Mouse (Mus musculus) small intestine, adult 2 months (tissue): ENCODE measurements around the gene Hivep3.

Source experiments
- CTCF ChIP-seq: fragments of 200-500 bp; IDR thresholded peaks from 2 replicates; pipeline ENCODE4 v1.5.1; 2012; ENCODE audit warnings: low read depth, mild to moderate bottlenecking, control low read depth, inconsistent platforms, low read length, moderate library complexity, mixed read lengths; ENCODE audit not compliant: insufficient replicate concordance, insufficient read length; ENCODE audit errors: extremely low read depth
- POLR2A ChIP-seq: fragments of 200-500 bp; IDR thresholded peaks from 2 replicates; pipeline ENCODE4 v1.6.1; 2012; ENCODE audit warnings: low read depth, mild to moderate bottlenecking, control low read depth, inconsistent platforms, low read length, moderate library complexity

GRCm38 (mm10) chr4:119707751-119708150 lies 25.8 kb upstream of the Hivep3 start:
- TF ChIP-seq POLR2A (no peak), CTCF (no peak)
